Mouse (Mus musculus) lung, embryonic 16.5 days (tissue): ENCODE results near the gene Zfp384. TPM values are rescaled to one million over a fixed set of nuclear protein-coding genes. Genes with fewer than 3 reads are reported as not detected.

ENCODE experiments used
- ATAC-seq: fragments of 200-750 bp; cut with Nextera tagmentation; 2 replicates; pipeline ENCODE4 v1.8.0; 2017; ENCODE audit warnings: low read depth, mild to moderate bottlenecking, moderate library complexity
- H3K27ac ChIP-seq: fragments of 300-500 bp; sonication (generic); 2 replicates; pipeline ENCODE4 v1.5.1; 2014; ENCODE audit warnings: mild to moderate bottlenecking, control low read depth, low read length
- H3K27me3 ChIP-seq: fragments of 300-500 bp; sonication (generic); 2 replicates; pipeline ENCODE4 v1.6.1; 2014; ENCODE audit warnings: low read depth, low read length, mixed read lengths; ENCODE audit not compliant: control insufficient read depth, insufficient read depth
- H3K36me3 ChIP-seq: fragments of 300-500 bp; sonication (generic); 2 replicates; pipeline ENCODE4 v1.6.1; 2014; ENCODE audit warnings: low read length; ENCODE audit not compliant: control insufficient read depth, insufficient read depth
- H3K4me1 ChIP-seq: fragments of 300-500 bp; sonication (generic); replicated peaks from 2 replicates; pipeline ENCODE4 v1.6.1; 2014; ENCODE audit warnings: low read length, mixed read lengths; ENCODE audit not compliant: control insufficient read depth, insufficient read depth
- H3K4me2 ChIP-seq: fragments of 300-500 bp; sonication (generic); 2 replicates; pipeline ENCODE4 v1.6.1; 2014; ENCODE audit warnings: low read depth, low read length, control low read depth
- H3K4me3 ChIP-seq: fragments of 300-500 bp; sonication (generic); 2 replicates; pipeline ENCODE4 v1.5.1; 2014; ENCODE audit warnings: mild to moderate bottlenecking, low read length, control low read depth
- H3K9ac ChIP-seq: fragments of 300-500 bp; sonication (generic); 2 replicates; pipeline ENCODE4 v1.6.1; 2014; ENCODE audit warnings: low read length, control low read depth
- H3K9me3 ChIP-seq: fragments of 300-500 bp; sonication (generic); 2 replicates; pipeline ENCODE4 v1.6.1; 2016; ENCODE audit warnings: low read length; ENCODE audit not compliant: control insufficient read depth
- WGBS: fragments of 180-500 bp; shearing (Covaris S2); extraction: QIAGEN DNeasy Blood & Tissue Kit; methylation state at CpG from one replicate; pipeline ENCODE4 v1.1.7; 2014; 5-methylcytosine and 5-hydroxymethylcytosine counted together
- polyA plus RNA-seq: library from polyadenylated mRNA; unstranded; fragments of >200 nt; fragmentation: Nextera tagmentation; extraction: Ambion mirVana; gene quantifications from 2 replicates; pipeline ENCODE4 v1.2.1, GENCODE M21; 2015

Gene Zfp384
- polyA plus RNA-seq, 1 experiment from 2014 or later: 14.3 TPM

GRCm38 (mm10) chr6:125084424-125084823 is 75.5 kb downstream of the Zfp384 start:
- WGBS: 3% methylated on average over 4 of the region's 4 CpGs
- peak; percentile 8 for ATAC-seq
- H3K4me2 ChIP-seq: no peak overlapping the region

More at GRCm38 (mm10) chr6:125084424-125084823, 75.5 kb downstream of the Zfp384 start:
- H3K27me3 ChIP-seq: no peaks in the 10 kb centered on the region
- H3K4me3 ChIP-seq: no peak overlapping the region
- H3K4me1 ChIP-seq: peaks cover 11% of the 10 kb centered on the region
- H3K9me3 ChIP-seq: no peaks in the 10 kb centered on the region
- H3K36me3 ChIP-seq: no peaks in the 10 kb centered on the region
- H3K9ac ChIP-seq: no peak overlapping the region
- no peak overlapping the region for H3K27ac ChIP-seq

Other genes with a start within 250 kb of the Zfp384 start
- gene Eno2, start 239.5 kb upstream of the Zfp384 start, polyA plus RNA-seq: 3.5 and 4.7 TPM in 2 replicates
- 34.0 and 44.7 TPM in 2 replicates for gene Lrrc23, start 229.4 kb upstream of the Zfp384 start, polyA plus RNA-seq
- 13.6 and 14.2 TPM in 2 replicates for gene Spsb2, start 200.5 kb upstream of the Zfp384 start, polyA plus RNA-seq
- 680 and 700 TPM in 2 replicates for gene Tpi1, start 194.8 kb upstream of the Zfp384 start, polyA plus RNA-seq
- gene Usp5, start 179.7 kb upstream of the Zfp384 start, polyA plus RNA-seq: 138 and 139 TPM in 2 replicates
- gene Cdca3, start 179.6 kb upstream of the Zfp384 start, polyA plus RNA-seq: 175 and 176 TPM in 2 replicates
- 0.29 and 0.34 TPM in 2 replicates for gene Gnb3, start 168.9 kb upstream of the Zfp384 start, polyA plus RNA-seq
- gene P3h3, start 151.4 kb upstream of the Zfp384 start, polyA plus RNA-seq: 8.3 and 15.3 TPM in 2 replicates
- gene Gpr162, start 145.2 kb upstream of the Zfp384 start, polyA plus RNA-seq: 0.54 and 1.3 TPM in 2 replicates
- gene Cd4, start 120.9 kb upstream of the Zfp384 start, polyA plus RNA-seq: 0.13 and 0.44 TPM in 2 replicates
- gene Lag3, start 97.4 kb upstream of the Zfp384 start, polyA plus RNA-seq: 1.2 TPM in 2 replicates
- 341 and 346 TPM in 2 replicates for gene Ptms, start 89.0 kb upstream of the Zfp384 start, polyA plus RNA-seq
- 317 and 323 TPM in 2 replicates for gene Mlf2, start 77.8 kb upstream of the Zfp384 start, polyA plus RNA-seq
- 138 and 153 TPM in 2 replicates for gene Cops7a, start 43.6 kb upstream of the Zfp384 start, polyA plus RNA-seq
- gene Pianp, start 12.5 kb upstream of the Zfp384 start, polyA plus RNA-seq: 0.68 and 0.88 TPM in 2 replicates
- 141 and 142 TPM in 2 replicates for gene Ing4, start 30.6 kb downstream of the Zfp384 start, polyA plus RNA-seq
- 12.9 and 16.4 TPM in 2 replicates for gene Acrbp, start 40.5 kb downstream of the Zfp384 start, polyA plus RNA-seq
- 0.45 and 0.49 TPM in 2 replicates for gene Lpar5, start 58.8 kb downstream of the Zfp384 start, polyA plus RNA-seq
- 58.2 and 59.4 TPM in 2 replicates for gene Chd4, start 86.8 kb downstream of the Zfp384 start, polyA plus RNA-seq
- gene Nop2, start 122.8 kb downstream of the Zfp384 start, polyA plus RNA-seq: 44.5 and 52.5 TPM in 2 replicates
- gene Iffo1, start 136.1 kb downstream of the Zfp384 start, polyA plus RNA-seq: 5.5 and 7.2 TPM in 2 replicates
- gene Gapdh, start 157.3 kb downstream of the Zfp384 start, polyA plus RNA-seq: 1,562 and 1,631 TPM in 2 replicates
- gene Ncapd2, start 182.6 kb downstream of the Zfp384 start, polyA plus RNA-seq: 123 and 135 TPM in 2 replicates
- gene Mrpl51, start 182.7 kb downstream of the Zfp384 start, polyA plus RNA-seq: 216 and 226 TPM in 2 replicates
- gene Vamp1, start 206.4 kb downstream of the Zfp384 start, polyA plus RNA-seq: 5.2 and 6.0 TPM in 2 replicates
- 9.0 and 10.0 TPM in 2 replicates for gene Tapbpl, start 222.7 kb downstream of the Zfp384 start, polyA plus RNA-seq
- gene Cd27, start 227.9 kb downstream of the Zfp384 start, polyA plus RNA-seq: 3.1 and 5.7 TPM in 2 replicates